Mouse (Mus musculus) liver, embryonic 14.5 days (tissue): ENCODE data around the gene C1qtnf6.

Experiments
- CTCF ChIP-seq: IDR thresholded peaks from 2 replicates; pipeline ENCODE4 v1.5.1; 2016; ENCODE audit warnings: antibody characterized with exemption, low read depth, control low read depth
- EP300 ChIP-seq: IDR thresholded peaks from 2 replicates; pipeline ENCODE4 v1.6.1; 2016; ENCODE audit warnings: antibody characterized with exemption, low read depth

GRCm38 (mm10) chr15:78518221-78518620 is 13.0 kb downstream of the C1qtnf6 start:
- TF ChIP-seq CTCF = no peak
- TF ChIP-seq EP300 = no peak
